Mouse (Mus musculus) ovary, adult 2 months (tissue): Measurements from ENCODE around the gene Dnah7b. TPM values are rescaled to one million over a fixed set of nuclear protein-coding genes. Genes with fewer than 3 reads are reported as not detected.

Experiments
- polyA plus RNA-seq: library from polyadenylated mRNA; depleted of rRNA; stranded (reverse); fragments of >200 nt; gene quantifications from 2 replicates; pipeline ENCODE4 v1.2.3, GENCODE M21; 2012; rRNA removed

Gene Dnah7b
- 1.4 and 2.0 TPM in 2 replicates for polyA plus RNA-seq

DNA sequence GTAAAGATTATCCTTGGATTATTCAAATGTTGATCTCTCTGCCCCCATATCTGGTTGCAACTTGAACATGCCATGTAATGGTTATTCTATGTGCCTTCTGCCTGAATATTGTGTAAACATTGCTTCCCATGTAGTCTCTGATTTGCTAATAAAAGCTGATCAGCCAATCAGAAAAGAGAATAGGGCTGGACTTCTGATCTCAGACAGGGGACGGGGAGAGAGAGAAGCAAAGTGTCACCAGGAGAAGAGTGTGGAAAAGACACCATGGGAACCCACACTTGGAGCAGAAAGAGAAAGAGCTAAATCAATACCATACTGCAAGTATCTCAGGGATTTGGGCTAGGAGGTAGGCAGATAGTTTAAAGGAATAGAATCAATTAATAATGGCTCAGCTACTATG is at the start of gene Dnah7b:
Dnah7b (plus strand) TSS at position 301 of the 400 bp plus-strand sequence.

Other genes starting within 250 kb of the Dnah7b start
- gene Gm5269, start 176.0 kb upstream of the Dnah7b start, polyA plus RNA-seq: not detected in 2 replicates
- gene Slc40a1, start 139.8 kb upstream of the Dnah7b start, polyA plus RNA-seq: 8.9 and 11.1 TPM in 2 replicates